Mouse (Mus musculus): ENCODE results near the gene Gm30191. TPM values are rescaled to one million over a fixed set of nuclear protein-coding genes. Genes with fewer than 3 reads are reported as not detected.

Gm30191 gene
- polyA plus RNA-seq, 1 experiment from 2014 or later: not detected

- Histone ChIP-seq H3K4me2 (ENCODE audit: low read depth, low read length) (peak overlapping the region; percentile 52), H3K27ac (ENCODE audit: low read length) (0 out of 2 replicates have a peak overlapping the region, but pooled peaks have one; percentile 64), H3K9me3 (replicated peaks; ENCODE audit: control insufficient read depth, low read length) (no peaks in the 10 kb centered on the region), H3K27me3 (ENCODE audit: control insufficient read depth, insufficient read depth, low read length) (no peaks in the 10 kb centered on the region), H3K9ac (ENCODE audit: low read length) (0 out of 2 replicates have a peak overlapping the region, but pooled peaks have one; percentile 54), H3K36me3 (ENCODE audit: control insufficient read depth, insufficient read depth, low read length) (peaks cover 11% of the 10 kb centered on the region), H3K4me3 (replicated peaks; ENCODE audit: low read length) (peak overlapping the region; percentile 37), H3K4me1 (ENCODE audit: control insufficient read depth, insufficient read depth, low read length) (no peaks in the 10 kb centered on the region)
- ATAC-seq (ENCODE audit: insufficient read depth, low FRiP score): no peak
- WGBS: 17% methylated on average over 12 of the region's 13 CpGs
These were observed 26.1 kb downstream of the Gm30191 start for GRCm38 (mm10) chr4:134272731-134273416.

GRCm38 (mm10) chr4:134273417-134274345 is 26.9 kb downstream of the Gm30191 start:
- Histone ChIP-seq H3K4me2 (ENCODE audit: low read depth, low read length) (peak overlapping the region; percentile 52), H3K4me1 (ENCODE audit: control insufficient read depth, insufficient read depth, low read length) (no peaks in the 10 kb centered on the region), H3K9ac (ENCODE audit: low read length) (0 out of 2 replicates have a peak overlapping the region, but pooled peaks have one; percentile 8), H3K27me3 (ENCODE audit: control insufficient read depth, insufficient read depth, low read length) (no peaks in the 10 kb centered on the region), H3K4me3 (replicated peaks; ENCODE audit: low read length) (peak overlapping the region; percentile 37), H3K9me3 (replicated peaks; ENCODE audit: control insufficient read depth, low read length) (no peaks in the 10 kb centered on the region), H3K36me3 (ENCODE audit: control insufficient read depth, insufficient read depth, low read length) (peaks cover 11% of the 10 kb centered on the region), H3K27ac (ENCODE audit: low read length) (peak overlapping the region; percentile 64)
- peak; percentile 72; the same call in 1 of the 2 replicates for ATAC-seq (ENCODE audit: insufficient read depth, low FRiP score)
- 3% methylated on average over 14 of the region's 14 CpGs for WGBS

- Histone ChIP-seq H3K27me3 (ENCODE audit: control insufficient read depth, insufficient read depth, low read length) (no peaks in the 10 kb centered on the region), H3K4me3 (replicated peaks; ENCODE audit: low read length) (no peak overlapping the region), H3K4me1 (ENCODE audit: control insufficient read depth, insufficient read depth, low read length) (peaks cover 19% of the 10 kb centered on the region), H3K9me3 (replicated peaks; ENCODE audit: control insufficient read depth, low read length) (no peaks in the 10 kb centered on the region), H3K36me3 (ENCODE audit: control insufficient read depth, insufficient read depth, low read length) (0 out of 2 replicates have a peak, but pooled peaks cover 2% of the 10 kb centered on the region), H3K4me2 (ENCODE audit: low read depth, low read length) (no peak overlapping the region), H3K27ac (ENCODE audit: low read length) (no peak overlapping the region), H3K9ac (ENCODE audit: low read length) (no peak overlapping the region)
- no peak for ATAC-seq (ENCODE audit: insufficient read depth, low FRiP score)
- 81% methylated on average over 2 of the region's 2 CpGs for WGBS
These were observed 38.2 kb downstream of the Gm30191 start for GRCm38 (mm10) chr4:134284942-134285341.

GRCm38 (mm10) chr4:134286226-134287167 is 39.8 kb downstream of the Gm30191 start:
- H3K9me3 ChIP-seq (replicated peaks; ENCODE audit: control insufficient read depth, low read length): no peaks in the 10 kb centered on the region
- peak overlapping the region; percentile 99 for H3K9ac ChIP-seq (ENCODE audit: low read length)
- H3K36me3 ChIP-seq (ENCODE audit: control insufficient read depth, insufficient read depth, low read length): 0 out of 2 replicates have a peak, but pooled peaks cover 2% of the 10 kb centered on the region
- WGBS: under 1% methylated on average over 59 of the region's 59 CpGs
- H3K4me2 ChIP-seq (ENCODE audit: low read depth, low read length): peak overlapping the region; percentile 94
- H3K27ac ChIP-seq (ENCODE audit: low read length): peak overlapping the region; percentile 91
- peak; percentile 39 for ATAC-seq (ENCODE audit: insufficient read depth, low FRiP score)
- no peaks in the 10 kb centered on the region for H3K27me3 ChIP-seq (ENCODE audit: control insufficient read depth, insufficient read depth, low read length)
- peaks cover 19% of the 10 kb centered on the region for H3K4me1 ChIP-seq (ENCODE audit: control insufficient read depth, insufficient read depth, low read length)
- H3K4me3 ChIP-seq (replicated peaks; ENCODE audit: low read length): peak overlapping the region; percentile 99

GRCm38 (mm10) chr4:134287168-134287564 is 40.4 kb downstream of the Gm30191 start:
- H3K9ac ChIP-seq (ENCODE audit: low read length): peak overlapping the region; percentile 99
- peak overlapping the region; percentile 94 for H3K4me2 ChIP-seq (ENCODE audit: low read depth, low read length)
- peak overlapping the region; percentile 100 for H3K27ac ChIP-seq (ENCODE audit: low read length)
- no peaks in the 10 kb centered on the region for H3K9me3 ChIP-seq (replicated peaks; ENCODE audit: control insufficient read depth, low read length)
- H3K27me3 ChIP-seq (ENCODE audit: control insufficient read depth, insufficient read depth, low read length): no peaks in the 10 kb centered on the region
- peaks cover 19% of the 10 kb centered on the region for H3K4me1 ChIP-seq (ENCODE audit: control insufficient read depth, insufficient read depth, low read length)
- no peaks in the 10 kb centered on the region for H3K36me3 ChIP-seq (ENCODE audit: control insufficient read depth, insufficient read depth, low read length)
- ATAC-seq (ENCODE audit: insufficient read depth, low FRiP score): peak; percentile 91
- under 1% methylated on average over 58 of the region's 59 CpGs for WGBS
- H3K4me3 ChIP-seq (replicated peaks; ENCODE audit: low read length): peak overlapping the region; percentile 99

GRCm38 (mm10) chr4:134287575-134288025 is 40.9 kb downstream of the Gm30191 start, which contains the start of gene Pdik1l:
Gene Pdik1l, minus strand, starts transcription at chr4:134287895.
- Histone ChIP-seq H3K9me3 (replicated peaks; ENCODE audit: control insufficient read depth, low read length) (no peaks in the 10 kb centered on the region), H3K36me3 (ENCODE audit: control insufficient read depth, insufficient read depth, low read length) (no peaks in the 10 kb centered on the region), H3K27me3 (ENCODE audit: control insufficient read depth, insufficient read depth, low read length) (no peaks in the 10 kb centered on the region), H3K4me2 (ENCODE audit: low read depth, low read length) (peak within 1 kb of the TSS; percentile 94), H3K9ac (ENCODE audit: low read length) (peak within 1 kb of the TSS; percentile 99), H3K4me3 (replicated peaks; ENCODE audit: low read length) (peak within 1 kb of the TSS; percentile 99), H3K27ac (ENCODE audit: low read length) (peak within 1 kb of the TSS; percentile 100), H3K4me1 (ENCODE audit: control insufficient read depth, insufficient read depth, low read length) (peaks cover 19% of the 10 kb centered on the region)
- ATAC-seq (ENCODE audit: insufficient read depth, low FRiP score): peak; percentile 80
- WGBS: 0% methylated on average over 43 of the region's 43 CpGs

GRCm38 (mm10) chr4:134288397-134289256 is 41.9 kb downstream of the Gm30191 start:
- no peak for ATAC-seq (ENCODE audit: insufficient read depth, low FRiP score)
- H3K27ac ChIP-seq (ENCODE audit: low read length): peak overlapping the region; percentile 100
- H3K4me1 ChIP-seq (ENCODE audit: control insufficient read depth, insufficient read depth, low read length): peaks cover 19% of the 10 kb centered on the region
- peak overlapping the region; percentile 99 for H3K4me3 ChIP-seq (replicated peaks; ENCODE audit: low read length)
- H3K36me3 ChIP-seq (ENCODE audit: control insufficient read depth, insufficient read depth, low read length): no peaks in the 10 kb centered on the region
- no peaks in the 10 kb centered on the region for H3K9me3 ChIP-seq (replicated peaks; ENCODE audit: control insufficient read depth, low read length)
- WGBS: 18% methylated on average over 11 of the region's 11 CpGs
- H3K4me2 ChIP-seq (ENCODE audit: low read depth, low read length): peak overlapping the region; percentile 84
- peak overlapping the region; percentile 98 for H3K9ac ChIP-seq (ENCODE audit: low read length)
- H3K27me3 ChIP-seq (ENCODE audit: control insufficient read depth, insufficient read depth, low read length): peaks cover 4% of the 10 kb centered on the region; the same call in 1 of the 2 replicates

All from stomach, embryonic 16.5 days (tissue).